Comparison of ENCODE assay signal across 10 mouse cellular contexts in the genomic region with DNA sequence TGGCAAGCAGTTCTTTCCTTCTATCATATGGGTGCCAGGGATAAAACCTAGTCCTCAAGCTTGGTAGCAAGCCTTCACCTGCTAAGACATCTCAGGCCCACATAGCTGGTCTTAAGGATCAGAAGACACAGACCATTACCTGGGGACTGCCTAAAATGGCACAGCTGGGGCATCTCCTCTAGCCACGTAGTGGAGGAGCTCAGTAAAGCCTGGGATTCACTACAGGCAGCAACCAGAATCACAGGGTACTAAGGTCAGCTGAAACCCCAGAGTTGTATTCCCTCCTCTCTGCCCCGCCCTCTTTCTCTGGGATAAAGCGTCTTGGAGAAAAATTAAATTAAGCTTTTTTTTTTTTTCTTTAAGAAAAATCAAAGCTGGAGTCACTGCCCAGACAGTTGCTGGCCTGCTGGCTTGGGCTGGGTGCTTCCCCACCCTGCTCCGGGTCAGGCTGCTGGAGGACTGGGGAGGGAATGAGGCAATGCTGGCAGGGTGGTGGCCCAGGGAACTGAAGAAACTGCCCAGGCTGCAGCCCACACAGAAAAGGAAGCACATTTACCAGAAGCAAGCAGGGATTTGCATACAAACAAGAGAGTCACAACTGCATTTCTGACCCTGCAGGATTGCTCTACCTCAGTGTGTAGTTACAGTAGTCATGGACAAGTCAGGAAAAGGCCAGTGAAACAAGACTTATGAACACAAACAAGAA. TPM values are rescaled to one million over a fixed set of nuclear protein-coding genes. Genes with fewer than 3 reads are reported as not detected.
DNase-seq lines count a peak whose midpoint lies in the region; ATAC-seq lines count a peak whose summit lies in the region.
"Had no signal": no experiment of that assay in that cellular context is flagged by ENCODE, and none has a peak within 500 bp of the region (broad histone marks: within the 10 kb centered on the region; RNA-seq: fewer than 3 reads in every experiment).

No protein-coding gene starts in this region.

- 63% methylated on average over 4 of the region's 4 CpGs for WGBS in heart, embryonic 11.5 days (ENCODE audit: insufficient replicate concordance)

- DNase-seq in heart, adult 18-20 months: peak; percentile 53 to 82
- peak; percentile 51 for DNase-seq in NIH3T3 (ENCODE audit: low read depth)
- DNase-seq in heart, postnatal 10 days: peak; percentile 60 to 61
- peak; percentile 61 for DNase-seq in lung, postnatal 25 days (ENCODE audit: low spot score)
- DNase-seq in layer of hippocampus, adult 11-12 months (ENCODE audit: low spot score): no peak
- DNase-seq in thymus, postnatal 10 days (ENCODE audit: low spot score in 2 of 2): no peak
- DNase-seq: cerebellum, adult 2 months had no signal

- H3K9me3 ChIP-seq in heart, embryonic 11.5 days (replicated peaks; ENCODE audit: control insufficient read depth, low read length): no peaks in the 10 kb centered on the region

- H3K4me3 ChIP-seq in heart, embryonic 11.5 days (ENCODE audit: low read depth, low read length): no peak overlapping the region

- no peak overlapping the region for H3K4me2 ChIP-seq in heart, embryonic 11.5 days
- H3K4me2 ChIP-seq: hindbrain, embryonic 14.5 days had no signal

- no peaks in the 10 kb centered on the region for H3K36me3 ChIP-seq in heart, embryonic 11.5 days (ENCODE audit: control insufficient read depth, insufficient read depth, low read length)

- intact Hi-C loops in heart, postnatal 10 days (cut with DNase I): no loop called here

- no peak overlapping the region for H3K27ac ChIP-seq in heart, embryonic 11.5 days (ENCODE audit: low read depth, low read length)
- H3K27ac ChIP-seq: hindbrain, embryonic 14.5 days had no signal

- H3K9ac ChIP-seq in heart, embryonic 11.5 days (ENCODE audit: low read depth, low read length): no peak overlapping the region
- H3K9ac ChIP-seq: hindbrain, embryonic 14.5 days had no signal

- no peak for ATAC-seq in heart, embryonic 11.5 days (replicated peaks; ENCODE audit: insufficient number of reproducible peaks, low FRiP score, low TSS enrichment)
- no peak for ATAC-seq in activated CD4-positive, CD25-positive, alpha-beta regulatory T cell, adult 4 months

- H3K27me3 ChIP-seq in heart, embryonic 11.5 days (ENCODE audit: control insufficient read depth, insufficient read depth, low read length): no peaks in the 10 kb centered on the region

- no peaks in the 10 kb centered on the region for H3K4me1 ChIP-seq in heart, embryonic 11.5 days (ENCODE audit: control insufficient read depth, insufficient read depth, low read length)

RNA-seq across cellular contexts. Expression of gene Tlnrd1, which starts 24.6 kb away (rescaled TPM):
- total RNA-seq in heart, adult 18-20 months (2021): 1 to 10 TPM; 8.3 TPM
- 13.9 and 14.9 TPM in 2 replicates for polyA plus RNA-seq in heart, embryonic 11.5 days (2014; fragmentation: Nextera tagmentation; extraction: Ambion mirVana)
- total RNA-seq in heart, postnatal 10 days (2021): 10 to 100 TPM; 21.7 to 23.3 TPM
- polyA plus RNA-seq in activated CD4-positive, CD25-positive, alpha-beta regulatory T cell, adult 4 months (2017; shearing (Covaris generic)): under 1 TPM; 0.70 to 0.93 TPM

RNA-seq across cellular contexts. Expression of gene Mesd, which starts 24.7 kb away (rescaled TPM):
- 10 to 100 TPM; 49.3 to 54.9 TPM for total RNA-seq in heart, adult 18-20 months (2021)
- polyA plus RNA-seq in heart, embryonic 11.5 days (2014; fragmentation: Nextera tagmentation; extraction: Ambion mirVana): 73.4 and 87.5 TPM in 2 replicates
- total RNA-seq in heart, postnatal 10 days (2021): 10 to 100 TPM; 48.7 to 53.7 TPM
- polyA plus RNA-seq in activated CD4-positive, CD25-positive, alpha-beta regulatory T cell, adult 4 months (2017; shearing (Covaris generic)): 10 to 100 TPM; 31.8 to 38.0 TPM

Comparison
In these comparisons a context has a peak if more than half of its experiments do, and no peak if none do; other contexts are left out.
1. DNase-seq: peak in heart, adult 18-20 months (2 of 2), NIH3T3 (single experiment), heart, postnatal 10 days (2 of 2) and lung, postnatal 25 days (single experiment); none in layer of hippocampus, adult 11-12 months (single experiment) and thymus, postnatal 10 days (0 of 2).